In the genomic region with DNA sequence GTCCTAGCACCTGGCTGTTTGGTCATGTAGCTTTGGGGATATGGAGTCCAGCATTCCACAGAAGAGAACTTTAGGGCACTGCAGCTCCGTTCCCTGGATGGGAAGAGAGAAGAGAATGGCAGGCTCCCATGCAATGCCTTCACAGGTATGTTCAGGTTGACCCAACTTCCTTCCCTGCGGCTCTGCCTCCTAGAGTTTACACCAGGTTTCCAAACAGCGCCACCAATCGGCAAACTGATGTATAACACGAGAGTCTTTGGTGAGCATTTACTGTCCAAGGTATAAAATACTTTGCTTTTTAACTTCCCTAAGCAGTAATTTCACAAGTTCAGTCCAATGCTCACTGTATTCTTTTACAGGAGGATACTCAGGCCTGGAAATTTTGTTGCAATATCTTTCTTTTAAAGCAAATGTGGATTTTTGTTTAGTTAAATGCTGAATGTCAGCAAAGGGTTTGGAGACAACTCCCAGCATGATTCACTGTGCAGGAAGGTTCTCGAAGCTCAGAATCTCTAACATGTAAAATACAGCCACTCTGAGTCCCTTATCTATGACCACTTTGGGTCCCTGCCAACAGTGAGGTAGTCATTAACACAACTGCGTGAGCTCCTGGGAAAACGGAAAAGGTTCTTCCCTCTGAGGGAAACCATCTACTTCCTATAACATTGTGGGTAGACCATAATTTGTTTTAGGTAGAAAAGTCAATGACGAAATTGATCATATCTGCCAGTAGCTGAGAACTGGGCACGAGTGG, we compare ENCODE assay signal across 12 mouse cellular contexts. TPM values are rescaled to one million over a fixed set of nuclear protein-coding genes. Genes with fewer than 3 reads are reported as not detected.
DNase-seq lines count a peak whose midpoint lies in the region; ATAC-seq and TF ChIP-seq lines count a peak whose summit lies in the region.
"Had no signal": no experiment of that assay in that cellular context is flagged by ENCODE, and none has a peak within 500 bp of the region (broad histone marks: within the 10 kb centered on the region; RNA-seq: fewer than 3 reads in every experiment).

No protein-coding gene starts in this region.

- peaks cover 4 to 8% of the 10 kb centered on the region in 2 experiments; a peak in 3 of 4 replicates for H3K4me1 ChIP-seq in heart, embryonic 14.5 days (ENCODE audit: control insufficient read depth in 2 of 2, insufficient read depth in 2 of 2, low read length in 2 of 2)
- no peaks in the 10 kb centered on the region for H3K4me1 ChIP-seq in stomach, postnatal 0 days (replicated peaks; ENCODE audit: control insufficient read depth, insufficient read depth)
- H3K4me1 ChIP-seq: kidney, embryonic 15.5 days had no signal

- H3K9me3 ChIP-seq in heart, embryonic 14.5 days (ENCODE audit: control insufficient read depth, low read length) = no peaks in the 10 kb centered on the region
- no peaks in the 10 kb centered on the region for H3K9me3 ChIP-seq in stomach, postnatal 0 days (ENCODE audit: control insufficient read depth, low read length)
- H3K9me3 ChIP-seq: kidney, embryonic 15.5 days had no signal

- H3K36me3 ChIP-seq in heart, embryonic 14.5 days (ENCODE audit: control insufficient read depth, insufficient read depth, low read length) = no peaks in the 10 kb centered on the region
- H3K36me3 ChIP-seq in stomach, postnatal 0 days (ENCODE audit: control insufficient read depth, insufficient read depth, low read length) = no peaks in the 10 kb centered on the region
- H3K36me3 ChIP-seq: kidney, embryonic 15.5 days had no signal

- peak; percentile 61 for TF ChIP-seq CTCF in stomach, postnatal 0 days (IDR thresholded peaks at IDR 0.05; ENCODE audit: low read depth)

- intact Hi-C loops in heart, postnatal 36 days (cut with DNase I) = loop anchor here (5.0 kb wide), 1 partner anchor 329 kb away; no protein-coding TSS in a partner anchor

- no peak for DNase-seq in heart, postnatal 36 days
- peak; percentile 35 for DNase-seq in retina, postnatal 1 day
- no peak for DNase-seq in retina, embryonic 14.5 days (ENCODE audit: low spot score)
- DNase-seq in stomach, postnatal 0 days (ENCODE audit: low spot score) = peak; percentile 64
- DNase-seq in right cerebral cortex, postnatal 10 days (ENCODE audit: low spot score in 2 of 2) = no peak
- no peak for DNase-seq in ovary, postnatal 36 days (ENCODE audit: low spot score)
- DNase-seq: cerebellum, adult 11 months; spleen, adult 18-20 months had no signal

- no peak overlapping the region for H3K9ac ChIP-seq in heart, embryonic 14.5 days (ENCODE audit: low read length)
- no peak overlapping the region for H3K9ac ChIP-seq in stomach, postnatal 0 days (ENCODE audit: low read length)
- H3K9ac ChIP-seq: kidney, embryonic 15.5 days had no signal

- 39% methylated on average over 10 of the region's 10 CpGs for WGBS in heart, embryonic 14.5 days
- WGBS in stomach, postnatal 0 days = 61% methylated on average over 10 of the region's 10 CpGs

- no peaks in the 10 kb centered on the region for H3K27me3 ChIP-seq in heart, embryonic 14.5 days (ENCODE audit: control insufficient read depth, insufficient read depth, low read length)
- no peaks in the 10 kb centered on the region for H3K27me3 ChIP-seq in stomach, postnatal 0 days (ENCODE audit: control insufficient read depth, insufficient read depth, low read length)
- H3K27me3 ChIP-seq: kidney, embryonic 15.5 days had no signal

- no peak for TF ChIP-seq EP300 in stomach, postnatal 0 days (optimal IDR thresholded peaks at IDR 0.05)

- 0 out of 2 replicates have a peak, but pooled peaks have one; percentile 31 for ATAC-seq in heart, embryonic 14.5 days (ENCODE audit: insufficient number of reproducible peaks, insufficient read depth, low FRiP score, low read depth)
- 0 out of 2 replicates have a peak, but pooled peaks have one; percentile 36 for ATAC-seq in common myeloid progenitor, adult 5-6 weeks (replicated peaks; ENCODE audit: low read depth, poor library complexity, severe bottlenecking)
- peak; percentile 87 for ATAC-seq in stomach, postnatal 0 days (ENCODE audit: low FRiP score, low TSS enrichment)

- H3K27ac ChIP-seq in heart, embryonic 14.5 days (replicated peaks in 1 of 2; ENCODE audit: control insufficient read depth in 1 of 2, insufficient read depth in 1 of 2, low read depth in 2 of 2, low read length in 2 of 2) = no peak overlapping the region
- no peak overlapping the region for H3K27ac ChIP-seq in stomach, postnatal 0 days (replicated peaks)
- H3K27ac ChIP-seq: kidney, embryonic 15.5 days had no signal

- H3K4me3 ChIP-seq in heart, embryonic 14.5 days (ENCODE audit: control insufficient read depth in 1 of 2, insufficient read depth in 1 of 2, low read depth in 1 of 2, low read length in 2 of 2) = no peak overlapping the region
- H3K4me3 ChIP-seq in stomach, postnatal 0 days (ENCODE audit: low read depth, low read length) = no peak overlapping the region
- H3K4me3 ChIP-seq: kidney, embryonic 15.5 days had no signal

- peak overlapping the region; percentile 50 for H3K4me2 ChIP-seq in heart, embryonic 14.5 days (ENCODE audit: low read length)
- peak overlapping the region; percentile 35; the same call in 1 of the 2 replicates for H3K4me2 ChIP-seq in stomach, postnatal 0 days (replicated peaks; ENCODE audit: low read depth)

RNA-seq across cellular contexts. Expression of a gene that starts 10.6 kb away (rescaled TPM):
- 0.18 and 0.31 TPM in 2 replicates for polyA plus RNA-seq in heart, embryonic 14.5 days (2014; fragmentation: Nextera tagmentation; extraction: Ambion mirVana)
- total RNA-seq in heart, postnatal 36 days (2021) = not detected
- total RNA-seq in common myeloid progenitor, adult 5-6 weeks (2017) = not detected in 2 replicates
- 5.1 and 6.6 TPM in 2 replicates for polyA plus RNA-seq in stomach, postnatal 0 days (2015; fragmentation: Nextera tagmentation; extraction: Ambion mirVana)
- total RNA-seq: megakaryocyte-erythroid progenitor cell, adult 5-6 weeks had no signal

Comparison
In these comparisons a context has a peak if more than half of its experiments do, and no peak if none do; other contexts are left out.
1. DNase-seq: peak in retina, postnatal 1 day (single experiment) and stomach, postnatal 0 days (single experiment); none in heart, postnatal 36 days (0 of 2), retina, embryonic 14.5 days (single experiment), right cerebral cortex, postnatal 10 days (0 of 2) and ovary, postnatal 36 days (single experiment).
2. ATAC-seq: peak in every context shown above with its lines; median percentile 87 in stomach, postnatal 0 days; 36 in common myeloid progenitor, adult 5-6 weeks; 31 in heart, embryonic 14.5 days.